Mouse (Mus musculus): ENCODE results near the gene Cct3. TPM values are rescaled to one million over a fixed set of nuclear protein-coding genes. Genes with fewer than 3 reads are reported as not detected.

Gene Cct3
- polyA plus RNA-seq, 1 experiment from 2014 or later, result 746 TPM

DNA sequence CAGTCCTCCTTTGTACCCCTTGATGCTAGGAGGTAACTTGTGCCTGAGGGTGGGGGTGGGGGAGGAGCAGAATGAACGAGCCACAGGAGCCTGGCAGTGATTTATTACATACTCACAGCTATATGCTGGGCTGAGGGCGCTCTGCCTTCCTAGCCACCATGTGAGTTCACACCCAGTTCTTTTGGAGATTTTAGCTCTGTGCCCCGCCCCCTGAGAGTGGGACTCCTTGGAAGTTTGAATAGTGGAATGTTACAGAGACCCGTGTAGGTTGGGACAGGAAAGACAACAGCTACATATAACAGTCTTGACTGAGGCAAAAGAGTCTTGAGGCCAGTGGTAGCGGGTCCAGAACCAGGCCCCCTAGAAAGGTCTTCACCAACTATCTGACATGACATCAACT, 32.0 kb downstream of the Cct3 start:
- H3K4me1 ChIP-seq (ENCODE audit: control insufficient read depth, insufficient read depth, low read length), result peaks cover 7% of the 10 kb centered on the region
- no peak overlapping the region for H3K4me2 ChIP-seq
- no peak overlapping the region for H3K27ac ChIP-seq (ENCODE audit: low read depth, low read length)
- 88% methylated on average over 5 of the region's 5 CpGs for WGBS
- H3K4me3 ChIP-seq (ENCODE audit: low read depth, low read length), result no peak overlapping the region
- no peaks in the 10 kb centered on the region for H3K27me3 ChIP-seq (ENCODE audit: control insufficient read depth, insufficient read depth, low read length)
- no peak overlapping the region for H3K9ac ChIP-seq (ENCODE audit: low read length)
- DNase-seq (ENCODE audit: low spot score, missing footprints) (no peak), ATAC-seq (ENCODE audit: low FRiP score) (no peak)
- H3K9me3 ChIP-seq (ENCODE audit: control insufficient read depth, low read length), result no peaks in the 10 kb centered on the region
- H3K36me3 ChIP-seq (ENCODE audit: control insufficient read depth, insufficient read depth, low read length), result no peaks in the 10 kb centered on the region; the same call in 1 of the 2 replicates

- H3K4me1 ChIP-seq (ENCODE audit: control insufficient read depth, insufficient read depth, low read length), result peaks cover 4% of the 10 kb centered on the region
- no peaks in the 10 kb centered on the region; the same call in 1 of the 2 replicates for H3K36me3 ChIP-seq (ENCODE audit: control insufficient read depth, insufficient read depth, low read length)
- H3K9ac ChIP-seq (ENCODE audit: low read length), result no peak overlapping the region
- no peak for DNase-seq (ENCODE audit: low spot score, missing footprints)
- H3K4me2 ChIP-seq, result no peak overlapping the region
- H3K9me3 ChIP-seq (ENCODE audit: control insufficient read depth, low read length), result no peaks in the 10 kb centered on the region
- WGBS, result 25% methylated on average over 2 of the region's 2 CpGs
- H3K4me3 ChIP-seq (ENCODE audit: low read depth, low read length), result no peak overlapping the region
- H3K27ac ChIP-seq (ENCODE audit: low read depth, low read length), result no peak overlapping the region
- H3K27me3 ChIP-seq (ENCODE audit: control insufficient read depth, insufficient read depth, low read length), result no peaks in the 10 kb centered on the region
- ATAC-seq (ENCODE audit: low FRiP score), result no peak
Observed at GRCm38 (mm10) chr3:88331282-88331681, 34.4 kb downstream of the Cct3 start.

- no peaks in the 10 kb centered on the region for H3K27me3 ChIP-seq (ENCODE audit: control insufficient read depth, insufficient read depth, low read length)
- WGBS, result 61% methylated on average over 12 of the region's 12 CpGs
- no peak overlapping the region for H3K4me3 ChIP-seq (ENCODE audit: low read depth, low read length)
- H3K4me1 ChIP-seq (ENCODE audit: control insufficient read depth, insufficient read depth, low read length), result peaks cover 10% of the 10 kb centered on the region
- no peaks in the 10 kb centered on the region; the same call in 1 of the 2 replicates for H3K36me3 ChIP-seq (ENCODE audit: control insufficient read depth, insufficient read depth, low read length)
- ATAC-seq (ENCODE audit: low FRiP score) (no peak), DNase-seq (ENCODE audit: low spot score, missing footprints) (no peak)
- H3K9me3 ChIP-seq (ENCODE audit: control insufficient read depth, low read length), result no peaks in the 10 kb centered on the region
- H3K27ac ChIP-seq (ENCODE audit: low read depth, low read length), result no peak overlapping the region
- no peak overlapping the region for H3K4me2 ChIP-seq
- H3K9ac ChIP-seq (ENCODE audit: low read length), result no peak overlapping the region
Observed at GRCm38 (mm10) chr3:88334029-88334658, 37.2 kb downstream of the Cct3 start.

DNA sequence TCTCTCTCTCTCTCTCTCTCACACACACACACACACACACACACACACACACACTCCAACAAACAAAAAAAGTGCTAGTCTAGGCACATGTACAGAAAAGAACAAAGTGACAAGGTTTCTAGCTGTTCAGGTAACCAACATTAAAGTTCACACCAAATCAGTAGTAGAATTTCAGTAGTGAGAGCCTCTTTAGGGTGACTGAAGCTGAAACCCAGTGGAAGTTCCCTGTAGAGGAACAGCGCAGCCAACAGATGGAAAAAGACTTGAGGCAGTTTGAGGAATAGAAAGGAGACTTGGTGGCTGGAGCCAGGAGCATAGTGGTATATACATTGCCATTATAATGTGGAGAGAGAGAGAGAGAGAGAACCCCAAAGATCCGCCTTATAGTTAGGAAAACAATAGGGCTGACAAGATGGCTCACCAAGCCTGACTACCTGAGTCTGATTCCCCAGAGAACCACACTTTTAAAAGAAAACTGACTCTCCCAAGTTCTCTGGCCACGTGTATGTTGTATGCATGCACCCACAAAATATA, 38.1 kb downstream of the Cct3 start:
- H3K4me3 ChIP-seq (ENCODE audit: low read depth, low read length), result peak overlapping the region; percentile 84
- DNase-seq (ENCODE audit: low spot score, missing footprints), result no peak
- no peaks in the 10 kb centered on the region for H3K9me3 ChIP-seq (ENCODE audit: control insufficient read depth, low read length)
- no peaks in the 10 kb centered on the region for H3K36me3 ChIP-seq (ENCODE audit: control insufficient read depth, insufficient read depth, low read length)
- no peak for ATAC-seq (ENCODE audit: low FRiP score)
- peak overlapping the region; percentile 71 for H3K4me2 ChIP-seq
- no peak overlapping the region for H3K27ac ChIP-seq (ENCODE audit: low read depth, low read length)
- H3K27me3 ChIP-seq (ENCODE audit: control insufficient read depth, insufficient read depth, low read length), result no peaks in the 10 kb centered on the region
- peaks cover 10% of the 10 kb centered on the region for H3K4me1 ChIP-seq (ENCODE audit: control insufficient read depth, insufficient read depth, low read length)
- peak overlapping the region; percentile 97 for H3K9ac ChIP-seq (ENCODE audit: low read length)
- 38% methylated on average over 3 of the region's 3 CpGs for WGBS

GRCm38 (mm10) chr3:88335436-88336053, 38.6 kb downstream of the Cct3 start:
- Histone ChIP-seq H3K9ac (ENCODE audit: low read length) (peak overlapping the region; percentile 97), H3K27me3 (ENCODE audit: control insufficient read depth, insufficient read depth, low read length) (no peaks in the 10 kb centered on the region), H3K4me2 (peak overlapping the region; percentile 71), H3K4me3 (ENCODE audit: low read depth, low read length) (peak overlapping the region; percentile 84), H3K9me3 (ENCODE audit: control insufficient read depth, low read length) (no peaks in the 10 kb centered on the region), H3K4me1 (ENCODE audit: control insufficient read depth, insufficient read depth, low read length) (peaks cover 10% of the 10 kb centered on the region), H3K36me3 (ENCODE audit: control insufficient read depth, insufficient read depth, low read length) (no peaks in the 10 kb centered on the region), H3K27ac (ENCODE audit: low read depth, low read length) (peak overlapping the region; percentile 86)
- DNase-seq (ENCODE audit: low spot score, missing footprints) (peak; percentile 87), ATAC-seq (ENCODE audit: low FRiP score) (peak; percentile 61)
- 1% methylated on average over 27 of the region's 27 CpGs for WGBS

DNA sequence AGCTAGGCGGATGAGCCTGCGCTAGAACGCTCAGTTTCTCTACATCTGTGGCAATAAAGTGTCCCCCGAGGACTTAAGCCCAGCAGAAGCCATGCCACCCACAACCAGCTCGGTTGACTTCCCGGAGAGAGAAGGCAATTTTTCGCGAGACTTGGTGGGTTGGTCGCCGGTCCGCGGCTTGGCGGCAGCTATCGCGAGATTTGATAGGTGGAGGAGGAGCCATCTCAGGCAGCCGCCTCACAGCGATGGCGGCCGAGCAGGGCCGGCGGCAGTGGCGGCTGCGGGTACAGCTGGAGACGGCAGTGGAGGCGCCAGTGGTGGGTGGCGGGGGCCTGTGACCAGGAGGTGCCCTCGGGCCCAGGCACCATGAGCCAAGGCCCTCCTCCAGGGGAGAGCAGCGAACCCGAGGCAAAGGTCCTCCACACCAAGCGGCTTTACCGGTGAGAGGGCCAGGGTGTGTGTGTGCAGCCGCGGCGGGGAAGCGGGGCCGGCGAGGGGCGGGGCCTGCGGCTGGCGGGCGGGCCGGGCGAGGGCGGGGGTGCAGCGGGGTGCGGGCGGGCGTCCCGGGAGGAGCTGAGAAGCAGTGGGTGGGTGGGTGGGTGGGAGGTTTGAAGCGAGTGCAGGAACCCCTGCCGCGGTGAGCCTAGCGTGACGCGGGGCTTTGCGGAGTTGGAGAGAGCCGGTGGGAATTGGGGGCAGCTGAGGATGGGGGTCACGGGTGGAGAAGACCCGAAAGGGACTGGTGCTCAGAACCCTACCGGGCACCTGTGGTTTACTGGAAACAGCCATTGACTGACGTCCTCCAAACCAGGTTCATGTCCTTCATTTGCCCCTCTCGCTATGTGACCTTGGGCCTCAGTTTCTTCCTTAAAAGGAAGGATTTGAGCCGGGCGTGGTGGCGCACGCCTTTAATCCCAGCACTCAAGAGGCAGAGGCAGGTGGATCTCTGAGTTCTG, 39.4 kb downstream of the Cct3 start, which contains the start of the genes Tmem79 and Smg5:
Tmem79 (minus strand) TSS at position 91 of the 956 bp plus-strand sequence.
Smg5 (plus strand) TSS at position 203 of the 956 bp plus-strand sequence.
- Histone ChIP-seq H3K9me3 (ENCODE audit: control insufficient read depth, low read length) (no peaks in the 10 kb centered on the region), H3K4me2 (peak within 1 kb of the TSS; percentile 71), H3K9ac (ENCODE audit: low read length) (peak within 1 kb of the TSS; percentile 97), H3K4me3 (ENCODE audit: low read depth, low read length) (peak within 1 kb of the TSS; percentile 84), H3K27me3 (ENCODE audit: control insufficient read depth, insufficient read depth, low read length) (no peaks in the 10 kb centered on the region), H3K4me1 (ENCODE audit: control insufficient read depth, insufficient read depth, low read length) (peaks cover 10% of the 10 kb centered on the region), H3K36me3 (ENCODE audit: control insufficient read depth, insufficient read depth, low read length) (no peaks in the 10 kb centered on the region), H3K27ac (ENCODE audit: low read depth, low read length) (peak within 1 kb of the TSS; percentile 86)
- DNase-seq (ENCODE audit: low spot score, missing footprints) (peak; percentile 99), ATAC-seq (ENCODE audit: low FRiP score) (peak; percentile 95)
- WGBS, result 3% methylated on average over 53 of the region's 66 CpGs

- WGBS, result 93% methylated on average over 11 of the region's 11 CpGs
- H3K27ac ChIP-seq (ENCODE audit: low read depth, low read length), result no peak overlapping the region
- H3K9me3 ChIP-seq (ENCODE audit: control insufficient read depth, low read length), result no peaks in the 10 kb centered on the region
- peaks cover 4% of the 10 kb centered on the region for H3K36me3 ChIP-seq (ENCODE audit: control insufficient read depth, insufficient read depth, low read length)
- no peak overlapping the region for H3K4me3 ChIP-seq (ENCODE audit: low read depth, low read length)
- ATAC-seq (ENCODE audit: low FRiP score), result no peak
- H3K27me3 ChIP-seq (ENCODE audit: control insufficient read depth, insufficient read depth, low read length), result no peaks in the 10 kb centered on the region
- DNase-seq (ENCODE audit: low spot score, missing footprints), result no peak
- peak overlapping the region; percentile 71; the same call in 1 of the 2 replicates for H3K4me2 ChIP-seq
- no peak overlapping the region for H3K9ac ChIP-seq (ENCODE audit: low read length)
- peaks cover 10% of the 10 kb centered on the region for H3K4me1 ChIP-seq (ENCODE audit: control insufficient read depth, insufficient read depth, low read length)
Observed at GRCm38 (mm10) chr3:88337367-88338020, 40.6 kb downstream of the Cct3 start.

DNA sequence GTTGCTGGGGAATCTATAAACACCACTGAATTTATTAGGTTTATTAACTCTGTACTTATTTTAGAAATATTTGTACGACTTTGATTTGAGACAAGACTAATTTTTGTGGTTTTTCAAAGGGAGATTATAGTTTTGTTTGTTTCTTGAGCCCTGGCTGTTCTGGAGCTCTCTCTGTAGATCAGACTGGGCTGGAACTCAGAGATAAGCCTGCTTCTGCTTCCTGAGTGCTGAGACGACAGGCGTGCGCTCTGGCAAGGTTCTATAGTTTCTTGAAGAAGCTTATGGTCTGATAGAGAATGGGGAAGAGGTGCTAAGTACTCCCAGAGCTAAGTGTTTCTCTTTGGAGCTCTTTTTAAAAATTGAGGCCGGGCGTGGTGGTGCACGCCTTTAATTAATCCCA, 41.4 kb downstream of the Cct3 start:
- ATAC-seq (ENCODE audit: low FRiP score) (no peak), DNase-seq (ENCODE audit: low spot score, missing footprints) (no peak)
- no peaks in the 10 kb centered on the region for H3K9me3 ChIP-seq (ENCODE audit: control insufficient read depth, low read length)
- no peaks in the 10 kb centered on the region for H3K27me3 ChIP-seq (ENCODE audit: control insufficient read depth, insufficient read depth, low read length)
- WGBS, result 94% methylated on average over 7 of the region's 7 CpGs
- H3K4me2 ChIP-seq, result no peak overlapping the region
- H3K4me3 ChIP-seq (ENCODE audit: low read depth, low read length), result no peak overlapping the region
- H3K36me3 ChIP-seq (ENCODE audit: control insufficient read depth, insufficient read depth, low read length), result peaks cover 12% of the 10 kb centered on the region
- H3K4me1 ChIP-seq (ENCODE audit: control insufficient read depth, insufficient read depth, low read length), result peaks cover 10% of the 10 kb centered on the region
- H3K27ac ChIP-seq (ENCODE audit: low read depth, low read length), result no peak overlapping the region
- H3K9ac ChIP-seq (ENCODE audit: low read length), result no peak overlapping the region
